Mouse (Mus musculus): Measurements from ENCODE around the gene Snap25. TPM values are rescaled to one million over a fixed set of nuclear protein-coding genes. Genes with fewer than 3 reads are reported as not detected.

The Snap25 gene
- 1,000 to 10,000 TPM; 2,771 to 2,937 TPM for total RNA-seq (2021)

- intact Hi-C loops (cut with DNase I) = loop anchor here (1.0 to 10.0 kb wide), 4 partner anchors 34 to 226 kb away; partner anchors contain the start of genes AL731706.1, Mkks and Slx4ip
- DNase-seq (ENCODE audit: low spot score in 2 of 2) = peak; percentile 88 to 89
Measured at GRCm38 (mm10) chr2:136713299-136713758, at the start of gene Snap25. TSS of gene Snap25 (plus strand) at chr2:136713453.

GRCm38 (mm10) chr2:136666951-136667350, 46.3 kb upstream of the Snap25 start:
- intact Hi-C loops (cut with DNase I) = no loop called here
- DNase-seq (ENCODE audit: low spot score in 2 of 2) = no peak

- DNase-seq (ENCODE audit: low spot score in 2 of 2) = peak; percentile 37 to 54
Measured at GRCm38 (mm10) chr2:136669183-136669582, 44.1 kb upstream of the Snap25 start.

GRCm38 (mm10) chr2:136669665-136670064, 43.6 kb upstream of the Snap25 start:
- DNase-seq (ENCODE audit: low spot score in 2 of 2) = no peak
- intact Hi-C loops (cut with DNase I) = no loop called here

More at GRCm38 (mm10) chr2:136669183-136669582, 44.1 kb upstream of the Snap25 start:
- intact Hi-C loops (cut with DNase I) = no loop called here

GRCm38 (mm10) chr2:136670539-136671271, 42.5 kb upstream of the Snap25 start:
- intact Hi-C loops (cut with DNase I) = no loop called here
- peak; percentile 50 to 63 for DNase-seq (ENCODE audit: low spot score in 2 of 2)

- peak in 1 of 2 experiments; percentile 44 for DNase-seq (ENCODE audit: low spot score in 2 of 2)
- intact Hi-C loops (cut with DNase I) = no loop called here
Measured at GRCm38 (mm10) chr2:136674077-136674757, 39.0 kb upstream of the Snap25 start.

- no peak for DNase-seq (ENCODE audit: low spot score in 2 of 2)
- intact Hi-C loops (cut with DNase I) = no loop called here
Measured at GRCm38 (mm10) chr2:136676196-136676595, 37.1 kb upstream of the Snap25 start.

GRCm38 (mm10) chr2:136676918-136677445, 36.3 kb upstream of the Snap25 start:
- no peak for DNase-seq (ENCODE audit: low spot score in 2 of 2)
- intact Hi-C loops (cut with DNase I) = no loop called here

- peak; percentile 88 to 92 for DNase-seq (ENCODE audit: low spot score in 2 of 2)
- intact Hi-C loops (cut with DNase I) = loop anchor here (1.0 kb wide), 1 partner anchor 35 kb away; the partner anchor contains the start of gene Snap25
Measured at GRCm38 (mm10) chr2:136678321-136679161, 34.7 kb upstream of the Snap25 start.

- DNase-seq (ENCODE audit: low spot score in 2 of 2) = peak; percentile 81 to 86
- intact Hi-C loops (cut with DNase I) = loop anchor here (1.0 kb wide), 1 partner anchor 34 kb away; the partner anchor contains the start of gene Snap25
Measured at GRCm38 (mm10) chr2:136679280-136680221, 33.7 kb upstream of the Snap25 start.

- intact Hi-C loops (cut with DNase I) = no loop called here
- DNase-seq (ENCODE audit: low spot score in 2 of 2) = no peak
Measured at GRCm38 (mm10) chr2:136682146-136682860, 30.9 kb upstream of the Snap25 start.

- no peak for DNase-seq (ENCODE audit: low spot score in 2 of 2)
- intact Hi-C loops (cut with DNase I) = no loop called here
Measured at GRCm38 (mm10) chr2:136686195-136686594, 27.1 kb upstream of the Snap25 start.

- no peak for DNase-seq (ENCODE audit: low spot score in 2 of 2)
- intact Hi-C loops (cut with DNase I) = no loop called here
Measured at GRCm38 (mm10) chr2:136687316-136687715, 25.9 kb upstream of the Snap25 start.

- intact Hi-C loops (cut with DNase I) = no loop called here
- DNase-seq (ENCODE audit: low spot score in 2 of 2) = no peak
Measured at GRCm38 (mm10) chr2:136689476-136689875, 23.8 kb upstream of the Snap25 start.

GRCm38 (mm10) chr2:136691681-136692080, 21.6 kb upstream of the Snap25 start:
- DNase-seq (ENCODE audit: low spot score in 2 of 2) = no peak
- intact Hi-C loops (cut with DNase I) = no loop called here

GRCm38 (mm10) chr2:136699429-136700227, 13.6 kb upstream of the Snap25 start:
- intact Hi-C loops (cut with DNase I) = no loop called here
- DNase-seq (ENCODE audit: low spot score in 2 of 2) = no peak

- intact Hi-C loops (cut with DNase I) = no loop called here
- DNase-seq (ENCODE audit: low spot score in 2 of 2) = no peak
Measured at GRCm38 (mm10) chr2:136703376-136703775, 9.9 kb upstream of the Snap25 start.

All from left cerebral cortex, postnatal 36 days (tissue).